Mouse (Mus musculus) ovary, postnatal 10 days (tissue): ENCODE measurements around the gene Plcxd2.

Source experiments
- DNase-seq: peaks from one replicate; pipeline ENCODE4 v3.0.0; 2022; ENCODE audit warnings: low spot score

The Plcxd2 gene

DNA sequence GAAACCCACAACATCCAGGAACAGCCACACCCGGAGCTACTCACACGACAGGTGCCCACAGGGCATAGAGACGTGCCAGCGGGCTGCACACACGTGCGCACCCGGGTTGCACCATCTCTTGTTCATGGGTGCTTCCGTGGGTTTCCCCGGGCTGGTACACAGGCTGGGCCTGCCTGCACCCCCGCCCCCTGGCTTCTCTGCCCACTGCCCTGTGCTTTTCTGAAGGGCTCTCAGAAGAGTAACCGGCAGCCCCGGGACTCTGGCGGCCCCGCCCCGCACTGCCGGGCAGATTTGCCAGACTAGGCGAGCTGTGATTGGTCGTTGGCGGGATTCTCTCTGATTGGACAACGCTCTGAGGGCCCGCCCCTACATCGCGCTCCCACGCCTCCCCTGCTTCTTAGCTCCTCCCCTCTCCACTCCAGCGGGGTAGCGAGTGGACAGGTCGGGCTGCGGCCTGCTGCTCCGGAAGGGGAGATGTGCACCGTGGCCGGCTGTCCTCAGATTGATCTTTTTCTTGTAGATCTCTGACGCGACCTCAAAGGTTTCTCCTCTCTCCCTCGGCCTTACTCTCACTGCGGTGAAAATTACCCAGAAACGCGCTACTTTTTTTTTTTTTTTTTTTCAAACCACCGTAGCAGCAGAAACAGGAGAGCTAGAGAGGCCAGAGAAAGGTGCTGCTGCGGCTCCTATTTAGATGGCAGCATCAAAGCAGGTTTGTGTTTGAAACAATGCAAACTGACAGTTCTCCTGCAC is at the start of gene Plcxd2:
Plcxd2 (minus strand) TSS at position 66 of the 753 bp plus-strand sequence.
- DNase-seq: peak; percentile 86

DNA sequence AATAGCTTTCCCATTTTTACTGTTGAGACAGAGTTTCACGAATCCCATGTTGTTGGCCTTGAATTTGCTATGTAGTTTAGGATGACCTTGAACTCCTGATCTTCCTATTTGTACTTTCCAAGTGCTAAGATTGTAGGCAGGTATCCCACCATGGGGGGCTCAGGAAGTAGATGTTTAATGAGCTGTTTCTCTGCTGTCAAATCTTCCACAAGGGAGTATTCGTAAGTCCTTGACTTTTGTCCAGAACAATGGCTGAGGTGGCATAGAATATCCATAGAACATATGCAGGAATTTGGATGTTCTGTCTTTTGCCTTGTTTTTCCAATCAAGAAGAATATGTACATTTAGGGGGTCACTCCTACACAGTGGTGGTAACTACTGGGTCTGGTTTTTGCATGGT is 36.9 kb upstream of the Plcxd2 start:
- DNase-seq: no peak

DNA sequence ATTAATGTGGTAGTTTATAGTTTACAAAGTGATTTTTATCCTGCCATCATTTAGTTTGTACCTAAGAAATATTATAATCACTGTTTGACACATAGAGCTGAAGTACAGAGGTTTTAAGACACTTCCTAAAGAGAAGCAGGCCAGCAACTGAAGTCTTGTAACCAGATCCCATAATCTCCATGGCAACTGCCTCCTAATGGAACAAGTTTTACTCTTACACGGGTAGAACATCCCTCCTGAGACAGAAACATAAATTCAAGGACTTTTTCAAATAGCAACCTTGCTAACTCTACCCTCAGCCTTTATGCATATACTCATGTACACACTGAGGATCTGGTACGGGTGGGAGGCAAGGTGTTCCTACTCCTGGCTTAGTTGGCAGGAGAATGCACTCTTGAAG is 26.2 kb upstream of the Plcxd2 start:
- no peak for DNase-seq

DNA sequence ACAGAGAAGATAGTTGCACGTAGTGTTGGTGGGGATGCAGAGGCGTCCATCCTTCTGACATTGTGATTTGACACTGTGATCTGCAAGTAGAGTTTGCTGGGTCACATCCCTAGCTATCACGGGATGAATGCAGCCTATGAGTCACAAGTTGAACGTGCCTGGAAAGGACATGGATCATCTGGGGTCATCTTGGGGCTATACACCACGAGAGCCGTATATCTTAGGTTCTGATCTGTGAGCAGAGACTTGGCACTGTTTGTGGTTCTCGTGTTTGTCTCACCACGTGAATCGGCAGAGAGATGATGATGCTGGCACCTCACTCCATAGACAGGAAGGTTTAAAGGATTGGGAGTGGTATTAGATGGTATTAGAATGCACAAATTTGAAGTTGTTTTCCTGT is 23.9 kb upstream of the Plcxd2 start:
- no peak for DNase-seq

DNA sequence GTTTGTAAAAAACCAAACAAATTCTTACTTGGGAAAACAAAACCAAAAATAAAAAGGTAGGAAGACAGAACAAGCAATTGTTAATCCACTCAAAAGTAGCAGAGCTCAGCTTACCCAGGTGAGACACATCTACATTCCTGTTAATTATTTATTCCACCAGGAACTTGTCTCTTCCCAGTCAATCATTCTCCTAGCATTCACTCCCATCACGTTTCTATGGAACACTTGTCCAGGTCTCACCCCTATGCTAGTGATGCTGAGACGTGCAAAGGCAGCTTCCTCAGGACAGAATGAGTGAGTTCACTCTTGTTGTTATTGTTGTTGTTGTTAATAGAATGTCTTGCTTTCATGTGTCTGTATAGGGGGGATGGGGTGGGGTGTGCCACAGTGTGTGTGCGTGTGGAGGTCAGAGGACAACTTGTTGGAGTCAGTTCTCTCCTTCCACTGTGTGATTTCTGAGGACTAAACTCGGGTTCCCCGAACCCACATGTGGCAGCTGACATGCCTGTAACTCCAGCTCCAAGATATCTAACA is 13.0 kb upstream of the Plcxd2 start:
- no peak for DNase-seq

DNA sequence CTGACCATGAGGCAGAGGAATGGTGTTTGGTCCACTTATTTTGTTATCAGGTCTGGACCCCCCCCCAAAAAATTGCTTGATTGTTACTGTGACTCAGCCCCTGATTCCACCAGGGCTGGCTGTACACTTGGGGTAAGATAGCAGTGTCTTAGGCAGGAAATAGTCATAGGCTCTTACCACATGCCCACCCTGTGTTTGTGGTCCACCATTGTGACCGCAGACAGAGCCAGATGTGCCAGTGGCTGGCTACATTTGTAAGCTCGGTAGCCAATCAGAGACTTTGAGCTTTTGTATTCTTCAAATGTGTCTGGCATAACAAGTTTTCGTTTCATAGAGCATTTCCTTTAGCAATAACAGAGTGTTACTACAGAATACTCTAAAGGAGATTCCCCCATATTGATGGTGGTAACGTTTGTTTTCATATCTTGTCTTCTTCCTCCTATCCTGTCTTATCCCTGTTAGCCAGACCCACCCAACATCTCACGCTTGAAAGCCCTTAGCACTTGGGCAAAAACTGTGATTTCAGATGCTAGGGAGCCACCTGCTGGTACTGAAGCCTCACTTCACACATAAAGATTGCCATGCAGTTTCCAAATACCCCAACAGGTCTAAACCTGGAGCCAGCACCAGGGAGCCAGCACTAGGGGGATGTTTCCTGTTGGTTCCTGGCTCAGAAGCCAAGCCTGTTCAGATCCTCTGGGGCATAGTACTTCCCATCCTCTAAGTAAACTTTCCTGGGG is 12.3 kb upstream of the Plcxd2 start:
- no peak for DNase-seq

DNA sequence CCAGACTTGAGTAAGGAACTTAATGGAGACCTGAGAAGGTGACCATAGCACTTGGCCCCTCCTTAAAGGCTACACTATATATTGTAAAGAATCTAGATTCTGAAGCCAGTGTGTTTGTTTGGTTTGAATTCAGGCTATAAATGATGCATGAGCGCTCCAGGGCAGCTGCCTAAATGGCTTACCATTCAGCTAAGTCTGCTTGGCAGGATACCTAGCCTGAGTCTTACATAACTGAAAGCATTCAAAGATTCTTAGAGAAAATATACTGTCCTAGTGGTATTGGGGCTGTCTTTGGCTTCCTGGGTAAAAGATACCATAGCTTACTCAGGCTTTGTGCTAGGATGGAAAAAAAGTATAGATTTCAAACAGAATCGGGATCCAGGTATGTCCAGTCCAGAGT is 11.3 kb upstream of the Plcxd2 start:
- DNase-seq: no peak

DNA sequence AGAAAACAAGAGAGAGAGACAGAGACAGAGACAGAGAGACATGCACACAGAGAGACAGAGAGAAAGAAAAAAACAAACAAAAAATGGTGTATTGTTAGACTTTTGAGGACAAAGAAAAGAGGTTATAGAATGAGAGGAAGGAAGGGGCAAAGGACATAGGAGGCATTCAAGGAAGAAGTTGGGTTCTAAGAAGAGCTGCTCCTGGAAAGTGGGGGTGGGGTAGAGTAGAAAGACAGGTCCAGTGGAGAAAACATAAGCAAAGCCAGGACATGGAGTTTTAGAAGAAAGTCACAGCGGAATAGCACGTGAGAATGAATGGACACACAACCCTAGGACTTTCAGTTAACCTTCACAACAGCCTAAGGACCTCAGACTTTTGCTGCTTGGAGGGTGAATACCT is 10.4 kb upstream of the Plcxd2 start:
- DNase-seq: no peak

DNA sequence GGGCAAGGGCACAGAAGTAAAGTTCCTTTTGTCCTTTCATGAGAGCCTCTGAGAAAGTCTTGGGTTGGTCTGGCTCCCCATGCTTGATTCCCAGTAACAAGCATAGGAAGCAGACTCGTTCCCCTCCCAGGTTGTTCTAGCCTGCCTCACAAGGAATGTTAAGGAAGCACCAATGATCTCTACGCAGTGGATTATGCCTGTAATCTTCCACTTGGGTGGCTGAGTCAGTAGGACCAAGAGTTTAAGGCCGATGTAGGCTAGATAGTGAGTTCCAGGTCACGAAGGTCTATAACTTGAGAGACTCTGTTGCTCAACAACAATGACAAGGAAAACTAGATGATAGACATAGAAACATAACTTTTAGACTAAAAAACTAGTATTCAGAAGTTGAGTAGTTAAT is 9.8 kb upstream of the Plcxd2 start:
- no peak for DNase-seq

DNA sequence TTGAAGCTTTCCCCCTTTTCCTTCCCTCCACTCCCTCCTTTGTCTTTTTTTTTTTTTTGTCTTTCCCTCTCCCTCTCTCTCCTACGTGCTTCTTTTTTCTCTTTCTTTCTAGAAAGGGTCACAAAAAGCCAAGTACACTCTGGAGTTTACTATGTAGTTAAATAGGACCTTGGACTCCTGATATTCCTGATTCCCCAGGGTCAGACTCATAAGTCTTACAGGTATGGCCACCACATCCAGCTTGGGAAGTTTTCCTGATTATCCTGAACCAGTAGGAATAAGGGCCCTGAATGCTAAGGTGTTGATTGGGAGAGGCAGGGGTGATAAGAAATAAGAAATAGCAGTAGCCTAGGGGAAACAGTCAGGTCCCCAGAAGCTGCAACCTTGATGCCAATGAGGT is 9.3 kb upstream of the Plcxd2 start:
- no peak for DNase-seq

DNA sequence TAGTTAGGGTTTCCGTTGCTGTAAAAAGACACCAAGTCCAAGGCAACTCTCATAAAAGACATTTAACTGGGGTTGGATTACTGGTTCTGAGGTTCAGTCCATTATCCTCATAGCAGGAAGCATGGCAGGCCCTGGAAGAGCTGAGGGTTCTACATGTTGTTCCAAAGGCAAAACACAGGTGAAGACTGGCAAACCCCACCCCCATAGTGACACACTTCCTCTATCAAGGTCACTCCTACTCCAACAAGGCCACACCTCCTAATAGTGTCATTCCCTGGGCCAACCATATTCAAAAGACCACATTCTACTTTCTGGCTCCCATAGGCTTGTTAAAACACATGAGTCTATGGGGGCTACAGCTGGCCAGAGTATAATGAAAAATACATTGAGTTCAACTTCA is 1.7 kb upstream of the Plcxd2 start:
- no peak for DNase-seq

DNA sequence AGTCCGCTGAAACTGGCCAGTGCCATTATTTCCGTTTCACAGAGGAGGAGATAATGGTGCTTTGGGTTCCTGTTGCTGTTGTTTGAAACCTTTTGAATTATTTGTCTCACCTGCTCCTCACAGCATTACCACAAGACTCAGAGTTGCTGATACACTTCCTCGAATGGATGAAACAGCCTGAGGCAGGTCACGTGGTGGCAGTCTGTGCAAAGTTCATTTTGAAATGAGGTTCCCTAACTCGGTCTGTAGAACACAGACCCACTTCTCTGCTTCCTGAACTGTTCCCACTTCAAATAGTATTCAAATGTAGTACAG is 845 bp upstream of the Plcxd2 start:
- DNase-seq: no peak

DNA sequence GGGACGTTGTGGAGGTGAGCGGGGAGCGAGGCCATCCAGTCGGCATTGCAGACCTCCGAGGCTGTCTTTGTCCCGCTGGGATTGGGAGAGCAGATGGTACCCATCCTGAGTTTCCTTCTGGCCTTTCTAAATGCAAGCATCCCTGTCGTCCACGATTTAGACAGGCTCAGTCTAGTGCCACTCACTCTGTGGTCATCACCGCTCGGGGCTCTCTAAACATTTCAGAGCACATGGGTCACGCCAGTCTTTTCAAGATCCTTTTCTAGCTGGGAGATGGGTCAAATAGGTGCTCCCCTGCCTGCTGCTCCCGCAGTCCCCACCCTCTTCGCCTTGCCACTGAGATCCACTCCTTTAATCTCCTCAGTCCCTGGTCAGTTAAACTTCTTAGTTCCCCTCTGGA is 301 bp downstream of the Plcxd2 start:
- DNase-seq: no peak

DNA sequence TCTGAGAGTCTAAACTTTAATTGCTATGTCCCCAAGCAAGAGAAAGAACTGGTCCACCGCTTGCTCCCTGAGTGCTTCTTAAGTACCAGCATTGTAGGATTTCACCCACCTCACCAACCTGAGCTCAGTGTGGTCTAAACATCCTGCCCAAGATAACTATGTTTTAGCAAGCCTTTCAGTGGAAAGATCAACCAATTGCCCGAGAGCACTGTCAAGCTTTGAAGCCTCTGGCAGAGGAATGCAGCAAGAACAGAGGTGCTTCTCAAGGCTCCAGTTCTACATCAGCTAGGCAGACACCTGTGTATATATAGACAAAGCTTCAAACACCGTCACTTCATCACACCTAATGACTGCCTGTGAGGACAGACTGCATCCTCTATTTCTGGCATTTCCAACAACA is 1.3 kb downstream of the Plcxd2 start:
- no peak for DNase-seq

DNA sequence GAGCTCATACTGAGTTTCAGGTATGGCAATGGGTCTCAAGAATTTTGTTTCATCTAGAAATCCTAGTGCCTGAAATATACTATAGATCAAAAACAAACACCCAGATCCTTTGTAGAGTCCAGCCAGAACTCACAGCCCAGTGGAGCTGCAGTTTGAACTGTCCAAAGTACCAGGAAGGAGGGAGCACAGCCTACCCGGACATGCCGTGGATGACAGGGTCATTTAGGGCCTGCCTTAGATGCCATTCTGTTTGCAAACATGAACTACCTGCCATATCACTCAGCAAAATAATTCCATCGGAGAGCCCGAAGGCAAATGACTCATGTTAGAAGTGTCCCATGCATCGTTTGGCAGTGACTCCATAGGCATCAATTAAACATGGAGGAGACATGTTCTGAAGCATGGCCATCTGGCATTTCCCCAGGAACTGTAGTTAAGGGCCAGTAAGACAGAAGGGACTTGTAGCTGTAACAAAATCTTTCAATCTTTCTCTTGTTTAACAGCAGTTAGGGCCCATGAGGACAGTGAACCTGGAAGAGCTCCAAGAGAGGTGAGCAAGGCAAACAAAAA is 1.9 kb downstream of the Plcxd2 start:
- no peak for DNase-seq

DNA sequence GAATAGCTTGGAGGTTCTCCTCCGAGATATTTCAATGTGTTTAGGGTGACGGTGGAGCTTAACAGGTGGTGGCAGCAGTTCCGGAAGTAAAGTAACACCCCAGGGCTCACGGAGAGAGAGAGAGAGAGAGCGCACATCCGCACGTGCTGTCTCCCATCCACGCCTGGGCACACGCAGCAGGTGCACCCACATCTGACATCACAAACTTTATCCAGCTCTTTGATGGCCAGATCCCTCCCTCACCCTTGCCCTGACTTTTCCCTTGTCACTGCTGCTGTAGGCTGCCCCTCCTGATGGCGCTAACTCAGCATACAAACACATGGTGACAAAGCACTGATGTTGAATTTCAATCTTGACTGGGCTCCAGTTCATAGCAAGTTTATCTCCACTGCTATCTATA is 3.8 kb downstream of the Plcxd2 start:
- DNase-seq: no peak

DNA sequence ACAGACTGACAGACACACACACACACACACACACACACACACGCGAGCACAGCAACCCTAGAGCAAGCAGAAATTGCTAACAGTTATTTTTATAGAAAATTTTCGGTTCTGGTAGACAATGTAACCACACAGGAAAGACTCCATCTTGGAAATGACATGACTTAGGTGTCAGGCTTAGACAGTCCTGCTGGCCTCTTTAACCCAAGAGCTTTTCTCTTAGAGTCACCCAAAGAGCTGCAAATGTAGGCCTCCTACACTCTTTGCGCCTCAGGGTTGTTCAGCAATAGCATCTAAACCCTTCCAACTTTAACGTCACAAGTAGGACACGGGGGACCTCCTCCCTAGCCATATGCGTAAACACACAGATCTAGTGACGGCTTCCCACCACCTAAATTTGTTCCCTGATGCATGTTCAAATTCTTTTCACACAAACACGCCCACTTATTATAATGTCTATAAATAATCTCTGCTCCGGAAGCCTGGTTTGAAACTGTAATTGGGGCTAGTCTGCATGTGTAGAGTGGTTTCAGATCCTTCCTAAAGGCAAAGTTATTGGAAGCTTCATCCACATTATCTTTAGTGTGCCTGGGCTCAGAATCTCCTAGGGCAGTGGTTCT is 8.4 kb downstream of the Plcxd2 start:
- DNase-seq: no peak

DNA sequence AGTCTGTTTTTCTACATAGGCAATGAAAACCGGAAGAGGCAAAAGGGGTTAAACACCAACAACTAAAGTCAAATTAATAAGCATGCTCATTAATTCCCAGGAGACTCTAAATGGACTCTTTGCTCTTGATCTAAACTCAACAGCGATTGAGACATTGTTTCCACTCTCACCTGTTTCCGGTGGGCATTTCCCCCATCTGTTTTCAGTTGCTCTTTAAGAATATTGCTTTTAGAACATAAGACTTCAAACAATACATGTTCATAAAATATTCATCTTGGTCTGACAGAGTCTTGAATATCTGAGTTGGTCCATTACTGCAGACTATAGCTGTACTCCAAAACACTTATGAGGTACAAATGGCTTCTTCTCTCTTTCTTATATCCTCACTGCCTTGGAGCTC is 9.0 kb downstream of the Plcxd2 start:
- no peak for DNase-seq

DNA sequence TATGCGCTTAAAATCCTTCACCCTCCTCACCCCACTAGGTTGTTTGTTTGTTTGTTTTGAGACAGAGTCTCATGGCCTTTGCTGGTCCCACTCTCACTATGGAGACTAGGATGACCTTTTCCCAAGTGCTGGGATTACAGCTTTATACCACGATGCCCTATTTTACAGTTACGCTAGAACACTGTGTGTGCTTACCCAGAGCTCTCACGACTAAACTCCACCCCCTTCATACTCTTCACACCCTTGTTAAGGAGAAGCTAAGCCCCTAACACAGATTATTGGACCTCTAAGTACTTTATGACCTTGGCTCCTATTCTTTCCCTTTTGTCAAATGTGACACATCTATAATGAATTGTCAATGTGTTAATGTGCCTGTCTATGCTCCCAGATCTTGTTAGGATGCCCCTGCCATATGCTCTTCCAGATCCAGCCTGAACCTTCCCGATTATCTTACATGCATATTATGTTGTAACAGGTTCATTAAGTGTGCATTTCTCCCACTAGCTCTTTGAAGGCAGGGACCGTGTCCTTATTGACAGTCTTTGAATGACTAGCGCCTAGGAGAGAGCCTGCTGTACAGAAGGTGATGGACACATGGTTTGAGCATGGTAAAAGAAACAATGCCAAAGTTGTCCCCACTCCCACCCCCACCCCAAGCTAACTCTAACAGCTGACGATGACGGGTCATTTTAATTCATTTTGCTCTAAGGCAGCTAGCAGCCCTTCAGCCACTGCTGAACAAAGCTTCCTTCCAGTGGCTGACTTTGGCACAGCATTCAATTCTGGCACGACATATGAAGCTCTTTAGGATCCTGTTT is 10.4 kb downstream of the Plcxd2 start:
- no peak for DNase-seq

DNA sequence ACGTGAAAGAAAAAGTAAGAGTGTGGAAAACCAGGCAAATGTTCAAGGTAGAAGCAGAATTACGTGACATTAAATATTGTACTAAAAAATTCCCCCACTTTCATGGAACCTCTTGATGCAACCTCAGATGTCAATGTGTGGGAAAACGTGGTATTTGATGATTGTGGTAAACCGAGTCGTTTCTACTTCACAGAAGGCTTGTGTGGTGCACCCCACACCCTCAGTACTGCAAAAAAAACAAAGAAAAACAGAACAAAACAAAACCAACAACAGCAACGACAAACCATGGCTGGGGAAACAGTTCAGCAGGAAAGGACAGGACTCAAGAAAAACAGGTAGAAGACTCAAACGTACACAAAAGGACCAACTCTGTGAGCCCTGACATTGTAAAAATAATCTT is 11.8 kb downstream of the Plcxd2 start:
- DNase-seq: no peak

DNA sequence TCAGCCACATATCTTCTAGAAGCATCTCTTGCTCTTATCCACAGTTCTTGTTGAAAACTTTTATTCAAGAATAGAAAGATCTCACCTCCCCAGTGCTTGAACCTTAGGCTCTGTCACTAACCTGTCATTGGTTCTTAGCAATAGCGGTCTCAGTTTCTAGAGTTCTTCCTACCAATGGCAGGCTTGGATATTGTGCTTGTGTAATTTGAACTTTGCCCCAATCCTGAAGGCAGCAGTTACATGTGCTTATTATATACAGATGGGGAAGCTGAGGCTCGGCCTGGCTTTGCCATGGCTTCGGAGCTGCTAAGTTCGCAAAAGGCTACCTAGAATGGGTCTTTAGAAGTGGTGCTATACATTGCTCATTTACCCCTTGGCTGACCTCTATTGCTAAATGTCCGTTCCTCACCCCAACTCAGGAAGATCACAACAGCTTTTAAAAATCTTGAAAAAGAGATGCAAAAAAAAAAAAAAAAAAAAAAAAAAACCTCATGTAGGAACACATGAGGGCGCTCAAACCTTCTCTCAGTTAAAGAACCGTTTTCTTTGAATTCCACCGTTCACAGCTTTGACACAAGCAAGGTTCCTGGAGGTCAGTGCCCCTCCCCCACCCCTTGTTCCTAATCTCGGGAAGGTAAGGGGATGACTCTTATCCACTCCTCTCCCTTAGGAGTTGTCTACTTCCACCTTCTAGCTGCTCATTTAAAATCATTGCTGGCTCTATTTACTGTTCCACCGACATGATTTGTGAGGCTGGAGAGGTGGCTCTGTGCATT is 18.9 kb downstream of the Plcxd2 start:
- no peak for DNase-seq
